15 mouse cellular contexts compared by ENCODE assay signal in the genomic region with DNA sequence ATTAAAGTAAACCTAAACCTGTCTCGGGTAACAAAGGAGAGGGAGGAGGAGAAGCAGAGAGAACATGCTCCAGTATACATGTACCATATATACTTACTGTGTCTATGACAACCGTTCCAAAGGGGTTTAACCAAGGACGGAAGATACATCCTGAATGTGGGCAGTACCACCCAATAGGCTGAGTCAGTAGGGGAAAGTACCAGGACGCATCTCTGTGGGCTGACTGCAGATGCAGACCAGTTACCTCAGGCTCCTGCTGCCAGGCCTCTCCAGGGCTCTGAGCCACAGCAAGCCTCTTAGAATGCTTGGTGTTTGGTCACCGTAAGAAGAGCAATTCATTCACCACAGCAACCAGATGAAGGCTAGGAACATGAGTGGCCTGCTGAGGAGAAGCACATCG.
"Had no signal": no experiment of that assay in that cellular context is flagged by ENCODE, and none has a peak within 500 bp of the region (broad histone marks: within the 10 kb centered on the region; RNA-seq: fewer than 3 reads in every experiment).

No protein-coding gene starts in this region.

- H3K27ac ChIP-seq: layer of hippocampus, adult 2 months; limb, embryonic 10.5 days; liver, embryonic 15.5 days; midbrain, embryonic 10.5 days; midbrain, embryonic 15.5 days; neural tube, embryonic 13.5 days; stomach, embryonic 15.5 days had no signal

- H3K4me3 ChIP-seq: layer of hippocampus, adult 2 months; limb, embryonic 10.5 days; liver, embryonic 15.5 days; midbrain, embryonic 10.5 days; midbrain, embryonic 15.5 days; neural tube, embryonic 13.5 days; stomach, embryonic 15.5 days had no signal

- H3K9ac ChIP-seq: liver, embryonic 15.5 days; midbrain, embryonic 15.5 days; neural tube, embryonic 13.5 days; stomach, embryonic 15.5 days had no signal

- H3K36me3 ChIP-seq: limb, embryonic 10.5 days; liver, embryonic 15.5 days; midbrain, embryonic 10.5 days; midbrain, embryonic 15.5 days; neural tube, embryonic 13.5 days; stomach, embryonic 15.5 days had no signal

- ATAC-seq: lung, postnatal 0 days; midbrain, embryonic 15.5 days had no signal

- H3K27me3 ChIP-seq: liver, embryonic 15.5 days; midbrain, embryonic 15.5 days; neural tube, embryonic 13.5 days; stomach, embryonic 15.5 days had no signal

- DNase-seq: kidney, adult 8-10 months; kidney, postnatal 36 days; lung, adult 2 months; lung, postnatal 36 days; thymus, adult 2 months; thymus, postnatal 25 days had no signal

- H3K9me3 ChIP-seq: limb, embryonic 10.5 days; liver, embryonic 15.5 days; midbrain, embryonic 10.5 days; midbrain, embryonic 15.5 days; neural tube, embryonic 13.5 days; stomach, embryonic 15.5 days had no signal

- H3K4me2 ChIP-seq: liver, embryonic 11.5 days; liver, embryonic 15.5 days; midbrain, embryonic 15.5 days; neural tube, embryonic 13.5 days; stomach, embryonic 15.5 days had no signal

- H3K4me1 ChIP-seq: limb, embryonic 10.5 days; liver, embryonic 15.5 days; midbrain, embryonic 10.5 days; midbrain, embryonic 15.5 days; neural tube, embryonic 13.5 days; stomach, embryonic 15.5 days had no signal
